Mouse (Mus musculus) c-Kit-positive CD71-positive TER-119-positive erythroid progenitor cells, embryonic 14.5 days (primary cell): ENCODE measurements around the gene Zfyve27.
A peak's percentile ranks its signal among the peaks of the same experiment; 100 is the strongest.

Source experiments
- DNase-seq: peaks from one replicate; pipeline ENCODE4 v3.0.0-alpha.2; 2013; ENCODE audit warnings: low spot score

Zfyve27 gene

DNA sequence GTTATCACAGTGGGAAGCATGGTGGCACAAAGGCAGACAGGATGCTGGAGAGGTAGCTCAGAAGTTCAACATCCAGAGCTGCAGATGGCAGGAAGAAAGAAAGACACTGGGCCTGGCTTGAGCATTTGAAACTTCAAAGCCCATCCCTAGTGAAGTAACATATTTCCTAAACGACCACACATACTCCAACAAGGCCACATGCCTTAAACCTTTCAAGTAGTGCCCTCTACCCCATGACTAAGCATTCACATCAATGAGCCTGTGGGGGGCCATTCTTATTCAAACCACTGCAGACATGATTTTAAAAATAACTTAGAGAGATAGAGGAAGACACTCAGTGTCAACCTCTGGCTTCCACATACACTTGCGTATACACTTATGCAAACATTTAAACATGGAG is 21.0 kb upstream of the Zfyve27 start:
- DNase-seq = no peak

- no peak for DNase-seq
These were observed 19.7 kb upstream of the Zfyve27 start for GRCm38 (mm10) chr19:42144067-42144466.

GRCm38 (mm10) chr19:42144541-42145167 is 19.1 kb upstream of the Zfyve27 start:
- peak; percentile 79 for DNase-seq

GRCm38 (mm10) chr19:42145210-42145609 is 18.5 kb upstream of the Zfyve27 start:
- DNase-seq = no peak

DNA sequence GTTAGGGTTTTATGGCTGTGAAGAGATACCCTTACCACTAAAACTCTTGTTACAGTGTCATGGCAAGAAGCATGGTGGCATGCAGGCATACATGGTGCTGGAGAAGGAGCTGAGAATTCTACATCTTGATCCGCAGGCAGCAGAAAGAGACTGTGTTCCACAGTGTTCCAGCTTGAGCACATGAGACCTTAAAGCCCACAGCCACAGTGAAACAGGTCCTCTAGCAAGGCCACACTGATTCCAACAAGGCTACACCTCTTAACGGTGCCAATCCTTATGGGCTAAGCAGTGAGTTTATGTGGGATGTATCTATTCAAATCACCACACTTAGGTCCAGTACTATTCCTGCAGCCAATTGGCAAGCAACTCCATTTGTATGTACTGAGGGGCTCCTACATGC is 18.0 kb upstream of the Zfyve27 start:
- DNase-seq = no peak

DNA sequence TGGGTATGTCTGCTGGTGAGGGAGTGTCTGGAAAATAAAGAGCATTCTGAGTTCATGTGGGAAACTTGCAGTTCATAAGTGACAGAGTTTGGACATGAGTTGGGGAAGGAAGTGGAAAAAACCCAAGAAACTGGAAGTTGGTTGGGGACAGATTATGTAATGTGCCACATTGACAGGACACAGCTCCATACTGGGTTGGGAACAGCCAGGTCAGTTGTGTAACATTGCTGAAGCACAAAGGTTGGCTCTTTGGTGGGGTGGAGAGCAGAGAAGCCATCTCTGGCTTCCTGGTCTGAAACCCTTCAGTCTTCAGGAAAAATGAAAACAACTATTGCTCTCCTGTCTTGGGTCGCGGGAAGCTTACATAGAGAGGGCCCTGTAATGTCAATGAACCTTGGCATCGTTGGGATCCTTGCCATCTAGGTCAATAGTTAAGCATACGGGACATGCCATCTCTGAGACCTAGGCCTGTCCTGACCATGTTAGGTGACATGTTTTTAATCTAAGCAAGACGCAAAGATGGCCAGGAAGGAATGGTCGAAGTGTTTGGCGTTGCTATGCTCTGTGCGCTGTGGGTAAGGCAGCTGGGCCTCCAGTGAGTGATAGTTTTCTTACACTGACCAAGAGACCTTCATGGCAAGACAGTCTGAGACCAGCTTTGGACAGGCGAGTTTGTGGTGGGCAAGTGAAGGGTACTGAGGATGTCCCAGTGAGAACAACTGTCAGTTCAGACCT is 17.3 kb upstream of the Zfyve27 start:
- DNase-seq = no peak

DNA sequence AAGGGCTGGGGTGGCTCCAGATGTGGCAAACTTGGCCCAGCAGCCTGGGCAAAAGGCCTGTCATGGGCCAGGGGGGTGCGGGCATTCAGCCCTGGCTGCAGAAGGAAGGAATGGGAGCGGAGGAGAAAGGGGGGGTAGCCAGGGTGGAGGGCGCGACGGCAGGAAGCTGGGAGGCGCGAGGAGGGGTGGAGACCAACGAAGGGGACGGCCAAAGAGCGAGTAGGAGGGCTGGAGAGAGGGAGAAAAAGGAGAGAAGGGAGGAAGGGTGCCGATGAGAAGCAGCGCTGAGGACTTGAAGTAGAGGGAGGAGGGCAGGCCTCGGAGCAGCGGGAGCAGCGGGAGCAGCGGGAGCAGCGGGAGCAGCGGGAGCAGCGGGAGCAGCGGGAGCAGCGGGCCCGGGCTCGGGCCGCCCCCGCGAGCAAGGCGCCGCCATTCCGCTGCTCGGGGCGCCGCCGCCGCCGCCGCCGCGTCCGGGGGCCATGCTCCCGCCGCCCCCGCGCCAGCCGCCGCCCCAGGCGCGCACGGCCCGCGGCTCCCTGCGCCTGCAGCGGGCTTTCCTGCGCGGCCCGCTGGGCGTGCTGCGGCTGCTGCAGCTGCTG is 16.5 kb upstream of the Zfyve27 start, which contains the start of gene Marveld1:
Gene Marveld1 (plus strand): TSS at position 231 of the 599 bp plus-strand sequence.
- no peak for DNase-seq

- no peak for DNase-seq
These were observed 15.8 kb upstream of the Zfyve27 start for GRCm38 (mm10) chr19:42147769-42148568.

GRCm38 (mm10) chr19:42148569-42148860 is 15.2 kb upstream of the Zfyve27 start:
- no peak for DNase-seq

- DNase-seq = peak; percentile 76
These were observed 11.8 kb upstream of the Zfyve27 start for GRCm38 (mm10) chr19:42151990-42152389.

DNA sequence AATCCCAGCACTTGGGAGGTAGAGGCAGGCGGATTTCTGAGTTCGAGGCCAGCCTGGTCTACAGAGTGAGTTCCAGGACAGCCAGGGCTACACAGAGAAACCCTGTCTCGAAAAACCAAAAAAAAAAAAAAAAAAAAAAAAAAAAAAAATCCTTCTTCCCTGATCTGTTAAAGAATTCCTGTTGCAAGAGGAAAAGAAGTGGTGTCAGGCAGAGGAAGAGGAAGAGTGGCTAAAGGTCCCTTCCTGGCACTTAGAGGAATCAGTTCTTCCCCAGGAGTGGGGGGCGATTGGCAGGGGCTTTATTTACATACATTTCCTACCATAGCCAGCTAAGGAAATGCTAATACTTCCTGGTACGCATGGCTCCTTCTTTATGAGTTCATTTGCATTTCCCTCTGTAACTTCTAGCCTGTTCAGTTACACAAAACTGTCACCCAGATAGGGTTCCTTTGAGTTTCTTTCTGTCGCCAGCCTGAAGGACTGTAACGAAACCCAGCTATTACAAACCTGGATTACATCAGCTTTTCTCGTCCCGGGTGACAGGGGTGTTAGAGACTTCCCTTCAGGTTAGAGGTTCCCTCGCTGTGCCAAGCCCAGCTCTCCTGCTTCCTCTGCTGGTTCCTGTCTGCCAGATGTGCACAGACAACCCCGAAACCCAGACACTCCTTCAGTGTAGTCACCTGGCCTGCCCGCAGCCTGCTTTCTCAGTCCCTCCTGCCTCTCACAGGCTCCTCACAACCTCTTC is 6.1 kb upstream of the Zfyve27 start:
- DNase-seq = no peak

DNA sequence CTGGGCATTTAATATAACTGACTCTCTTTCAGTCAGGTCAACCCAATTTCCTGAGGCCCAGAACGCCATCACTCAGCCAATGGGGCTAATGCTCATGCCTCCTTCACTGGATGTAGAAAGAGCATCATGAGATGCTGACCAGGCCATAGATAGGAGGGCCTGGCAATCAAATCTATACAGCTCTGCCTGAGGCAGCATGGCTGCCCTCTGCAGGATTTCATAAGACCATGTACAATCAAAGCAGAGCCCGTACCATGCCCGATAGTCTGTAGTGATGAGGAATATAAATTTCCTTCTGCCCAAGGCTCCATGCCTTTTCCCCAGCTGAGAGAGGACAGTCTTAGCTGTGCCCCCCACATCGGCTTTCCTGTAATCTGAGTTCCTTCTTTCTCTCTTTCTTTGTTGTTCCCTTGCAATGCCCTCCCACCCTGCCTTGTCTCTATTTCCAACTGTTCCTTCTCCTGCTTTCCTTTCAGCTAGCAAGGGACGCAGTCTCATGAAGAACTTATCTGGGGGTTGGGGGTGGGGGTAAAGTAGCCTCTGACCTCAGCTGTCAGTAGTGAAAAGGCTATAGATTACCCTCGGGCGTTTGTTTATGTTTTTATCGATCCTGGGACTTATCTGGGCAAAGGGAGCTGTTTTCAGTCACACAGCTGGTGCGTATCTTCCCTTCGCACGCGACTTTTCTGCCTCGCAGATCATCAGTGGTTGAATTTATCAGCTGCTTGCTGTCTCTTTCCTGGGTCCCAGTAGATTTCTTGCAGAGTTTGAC is 5.3 kb upstream of the Zfyve27 start:
- DNase-seq = no peak

GRCm38 (mm10) chr19:42164188-42164587 is 437 bp downstream of the Zfyve27 start:
- DNase-seq = no peak

- peak; percentile 81 for DNase-seq
These were observed 2.4 kb downstream of the Zfyve27 start for GRCm38 (mm10) chr19:42166130-42166529.

- no peak for DNase-seq
These were observed 3.0 kb downstream of the Zfyve27 start for GRCm38 (mm10) chr19:42166766-42167165.

DNA sequence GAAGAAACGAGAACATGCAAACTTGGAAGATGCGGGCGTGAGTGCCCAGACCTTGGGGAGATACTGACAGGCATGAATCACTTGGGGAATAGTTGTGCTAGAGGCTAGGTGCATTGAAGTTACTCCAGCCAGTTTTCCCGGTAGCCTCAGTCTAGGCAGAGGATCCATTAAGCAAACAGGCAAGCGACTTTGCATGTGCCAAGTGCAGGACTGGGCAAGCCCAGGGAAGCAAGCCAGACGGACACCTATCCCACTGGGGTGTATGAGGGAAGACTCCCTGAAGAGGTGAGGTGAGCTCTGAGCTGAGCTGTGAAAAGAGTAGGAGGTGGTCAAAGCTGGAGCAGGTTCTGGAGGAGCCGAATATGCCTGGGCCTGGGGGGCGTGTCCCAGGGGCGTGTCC is 3.7 kb downstream of the Zfyve27 start:
- DNase-seq = no peak

GRCm38 (mm10) chr19:42169322-42169975 is 5.7 kb downstream of the Zfyve27 start:
- peak; percentile 67 for DNase-seq

DNA sequence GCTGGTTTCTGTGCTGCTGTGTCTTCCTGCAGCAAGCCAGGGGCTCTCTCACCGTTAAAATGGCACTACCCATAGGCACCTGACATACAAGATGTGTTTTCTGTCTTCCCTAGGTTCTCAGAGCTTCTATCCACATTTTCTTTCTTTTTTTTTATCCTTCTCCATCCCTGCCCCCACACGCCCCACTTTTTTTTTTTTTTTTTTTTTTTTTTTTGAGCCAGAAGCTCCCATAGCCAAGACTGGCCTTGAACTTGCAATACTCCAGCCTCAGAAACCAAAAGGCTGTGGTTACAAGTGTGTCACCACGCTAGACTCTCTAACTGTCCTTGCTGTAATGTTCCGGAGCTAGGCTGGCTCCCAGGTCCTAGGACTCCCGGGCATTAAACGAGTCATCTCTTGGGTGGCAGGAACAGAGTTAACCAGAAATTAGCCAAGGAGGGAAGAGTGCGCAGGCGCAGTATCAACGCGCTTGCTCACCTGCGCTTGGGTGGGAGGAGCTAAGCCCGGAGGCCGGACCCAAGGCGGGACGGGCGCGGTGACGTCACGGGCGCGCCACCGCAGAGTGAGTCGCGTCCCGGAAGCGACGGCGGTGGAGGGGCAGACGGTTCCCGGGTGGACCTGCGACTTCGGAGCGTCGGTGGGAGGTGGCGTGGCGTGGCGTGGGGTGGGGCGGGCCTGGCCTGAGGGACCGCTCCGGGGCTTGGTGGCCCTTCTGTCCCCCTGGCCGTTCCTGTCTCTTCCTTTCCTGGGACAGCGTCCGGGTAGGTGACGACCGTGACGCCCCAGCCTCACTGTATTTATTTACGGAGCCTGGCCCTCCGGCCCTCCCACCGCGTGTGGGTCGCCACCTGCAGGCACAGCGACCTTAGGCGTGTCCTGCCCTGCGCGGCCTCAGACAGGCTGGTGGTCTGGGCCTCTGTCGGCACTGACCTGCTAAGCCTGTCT is 6.5 kb downstream of the Zfyve27 start:
- peak; percentile 95 for DNase-seq

DNA sequence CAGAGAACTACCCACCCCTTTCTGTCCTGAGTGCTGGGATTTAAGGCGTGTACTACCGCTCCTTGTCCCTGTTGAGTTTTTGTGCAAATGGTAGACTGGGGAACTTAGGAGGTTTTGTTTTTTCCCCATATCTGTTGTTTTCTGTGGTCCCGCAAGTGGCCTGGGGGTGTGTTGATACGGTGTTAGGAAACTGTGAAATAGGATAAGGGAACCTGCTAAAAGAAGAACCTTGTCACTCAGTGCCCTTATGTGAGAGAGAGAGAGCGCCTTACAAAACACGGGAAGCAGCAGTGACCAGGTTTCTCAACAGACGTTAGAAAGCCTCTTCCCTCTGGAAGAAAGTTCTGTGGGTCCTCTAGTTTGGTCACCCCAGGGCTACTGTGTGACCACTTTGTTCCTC is 13.1 kb downstream of the Zfyve27 start:
- DNase-seq = no peak
